Mouse (Mus musculus) spleen, adult 12 weeks (tissue): ENCODE measurements around the gene Homer2.

Source experiments
- DNase-seq: peaks from one replicate; pipeline ENCODE4 v3.0.0; 2022; ENCODE audit warnings: low spot score

Homer2 gene

GRCm38 (mm10) chr7:81652296-81652695 is 55.0 kb downstream of the Homer2 start:
- no peak for DNase-seq

GRCm38 (mm10) chr7:81651284-81651683 is 56.0 kb downstream of the Homer2 start:
- DNase-seq, result no peak

- DNase-seq, result no peak
These were observed 58.1 kb downstream of the Homer2 start for GRCm38 (mm10) chr7:81649270-81649669.

GRCm38 (mm10) chr7:81647959-81648358 is 59.4 kb downstream of the Homer2 start:
- no peak for DNase-seq

DNA sequence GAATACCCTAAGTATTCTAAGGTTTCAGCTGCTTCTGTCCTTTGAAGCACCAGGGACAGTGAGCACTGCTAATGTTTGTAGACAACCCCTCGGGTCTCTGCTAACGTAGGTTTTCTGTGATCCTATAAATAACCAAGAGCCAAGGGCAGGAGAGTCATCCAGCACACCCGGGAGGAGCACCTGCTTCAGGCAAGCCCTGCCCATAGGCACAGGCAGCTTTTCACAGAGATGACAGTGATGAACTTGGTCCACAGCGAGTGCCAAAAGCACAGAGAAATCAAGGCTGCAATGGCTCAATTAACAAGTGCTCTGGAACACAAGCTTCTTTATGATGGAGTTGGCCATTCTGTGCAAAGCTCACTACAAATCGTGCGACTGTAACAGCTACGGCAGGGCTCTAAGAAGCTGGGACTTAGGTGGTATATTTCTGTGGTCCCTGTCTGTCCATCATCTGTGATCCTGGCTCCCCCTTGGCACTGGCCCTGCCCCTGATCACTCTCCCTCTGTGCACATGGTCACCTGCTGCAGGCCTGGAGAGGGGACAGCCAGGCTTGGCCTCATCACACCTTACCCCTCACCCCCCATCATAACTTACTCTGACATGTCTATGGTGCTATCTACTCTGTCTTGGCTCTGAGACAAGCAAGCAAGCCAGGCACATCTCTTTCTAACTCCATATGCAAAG is 62.6 kb downstream of the Homer2 start:
- no peak for DNase-seq

DNA sequence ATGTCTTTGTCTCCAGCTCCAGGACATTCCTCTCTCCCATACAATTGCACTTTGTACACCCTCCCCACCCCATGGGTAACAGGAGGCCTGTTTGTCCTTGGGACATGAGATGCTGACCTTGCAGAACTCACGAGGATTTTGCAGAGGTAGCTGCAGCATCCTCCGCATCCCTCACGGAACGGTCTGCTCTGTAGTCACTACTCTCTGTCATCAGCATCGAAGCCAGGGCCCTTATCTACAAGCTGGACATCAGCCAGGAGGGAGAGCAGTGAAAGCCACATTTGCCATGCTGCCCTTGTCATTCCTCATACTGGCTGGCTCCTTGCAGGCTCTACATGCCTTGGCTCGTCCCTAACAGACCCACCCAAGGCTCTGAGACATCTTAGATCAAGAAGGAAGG is 66.2 kb downstream of the Homer2 start:
- DNase-seq, result no peak

GRCm38 (mm10) chr7:81632586-81632985 is 74.7 kb downstream of the Homer2 start:
- no peak for DNase-seq

- DNase-seq, result no peak
These were observed 76.1 kb downstream of the Homer2 start for GRCm38 (mm10) chr7:81631261-81631660.

DNA sequence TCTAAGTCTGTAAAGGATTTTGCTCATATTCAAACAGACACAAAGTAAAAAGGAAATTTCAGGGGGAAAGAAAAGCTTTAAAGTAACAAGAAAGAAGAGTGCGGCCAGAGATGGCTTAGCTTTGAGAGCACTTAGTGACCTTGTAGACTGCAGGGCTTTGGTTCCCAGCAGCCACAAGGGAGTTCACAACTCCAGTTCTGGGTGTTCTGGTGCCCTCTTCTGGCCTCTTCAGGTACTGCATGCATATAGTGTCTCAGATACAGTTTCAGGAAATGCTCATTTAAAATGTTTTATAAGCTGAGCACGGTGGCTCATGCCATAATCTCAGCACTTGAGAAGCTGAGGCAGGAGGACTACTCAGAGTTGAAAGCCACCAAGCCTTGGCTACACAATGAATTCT is 80.9 kb downstream of the Homer2 start:
- DNase-seq, result no peak

GRCm38 (mm10) chr7:81623767-81624166 is 83.6 kb downstream of the Homer2 start:
- no peak for DNase-seq

GRCm38 (mm10) chr7:81622793-81623192 is 84.5 kb downstream of the Homer2 start:
- DNase-seq, result no peak

DNA sequence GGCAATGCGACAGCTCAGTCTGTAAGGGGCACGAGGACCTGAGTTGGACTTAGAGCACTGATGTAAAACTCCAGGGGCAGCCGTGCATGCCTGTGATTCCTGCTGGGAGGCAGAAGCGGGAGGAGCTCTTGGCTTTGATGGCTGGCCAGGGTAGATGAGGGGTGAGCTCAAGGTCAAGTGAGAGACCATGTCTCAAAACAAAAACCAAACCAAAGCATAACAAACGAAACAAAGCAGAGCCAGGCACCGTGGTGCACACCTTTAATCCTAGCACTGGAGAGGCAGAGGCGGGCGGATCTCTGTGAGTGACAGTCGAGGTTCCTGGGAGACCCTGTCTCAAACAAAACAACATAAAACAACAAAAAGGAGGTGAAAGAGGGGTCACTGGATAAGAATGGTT is 92.3 kb downstream of the Homer2 start:
- no peak for DNase-seq

GRCm38 (mm10) chr7:81612856-81613635 is 94.3 kb downstream of the Homer2 start:
- no peak for DNase-seq

- no peak for DNase-seq
These were observed 97.2 kb downstream of the Homer2 start for GRCm38 (mm10) chr7:81610125-81610524.

GRCm38 (mm10) chr7:81606452-81606851 is 100.9 kb downstream of the Homer2 start:
- no peak for DNase-seq

DNA sequence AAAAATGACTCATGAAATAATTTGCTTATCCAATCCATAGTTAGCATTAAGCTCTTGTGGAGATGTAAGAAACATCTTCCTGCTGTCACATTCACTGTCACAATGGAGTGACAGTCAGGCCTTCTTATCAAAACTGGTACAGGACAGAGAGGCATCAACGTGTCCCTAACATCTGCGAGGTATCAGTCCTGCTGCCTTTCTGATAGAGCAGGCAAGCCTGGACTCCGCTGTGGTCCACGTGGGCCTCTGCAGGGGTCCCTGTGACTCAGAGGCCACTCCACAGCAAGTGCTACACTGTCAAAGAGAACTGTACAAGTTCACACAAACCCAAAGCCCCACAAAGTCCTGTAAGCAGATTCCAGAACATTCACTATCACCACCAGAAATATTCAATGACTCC is 101.8 kb downstream of the Homer2 start:
- DNase-seq, result no peak

GRCm38 (mm10) chr7:81604991-81605390 is 102.3 kb downstream of the Homer2 start:
- no peak for DNase-seq

- DNase-seq, result no peak
These were observed 107.7 kb downstream of the Homer2 start for GRCm38 (mm10) chr7:81599379-81600280.

- no peak for DNase-seq
These were observed 109.7 kb downstream of the Homer2 start for GRCm38 (mm10) chr7:81597660-81598059.

GRCm38 (mm10) chr7:81596086-81596485 is 111.2 kb downstream of the Homer2 start:
- DNase-seq, result no peak

GRCm38 (mm10) chr7:81595056-81595455 is 112.3 kb downstream of the Homer2 start:
- DNase-seq, result no peak

DNA sequence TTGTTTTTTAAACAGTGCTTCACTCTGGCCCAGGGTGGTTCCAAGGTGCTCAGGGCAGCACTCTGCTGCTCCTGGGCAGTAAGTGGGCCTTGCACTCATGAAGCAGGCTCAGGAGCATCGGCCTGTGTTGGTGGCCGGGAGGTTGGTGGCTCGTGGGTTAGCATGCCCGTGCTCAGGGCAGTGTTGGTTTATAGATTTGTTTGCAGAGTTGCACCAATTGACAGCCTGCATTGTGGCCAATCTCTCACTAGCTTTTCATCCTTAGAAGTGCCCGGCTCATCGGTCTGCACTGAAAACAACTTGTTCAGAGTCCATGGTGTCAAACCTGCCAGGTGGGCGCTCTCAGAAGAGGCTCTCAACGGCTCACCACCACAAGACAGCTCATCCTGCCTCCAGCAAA is 113.9 kb downstream of the Homer2 start:
- DNase-seq, result no peak

DNA sequence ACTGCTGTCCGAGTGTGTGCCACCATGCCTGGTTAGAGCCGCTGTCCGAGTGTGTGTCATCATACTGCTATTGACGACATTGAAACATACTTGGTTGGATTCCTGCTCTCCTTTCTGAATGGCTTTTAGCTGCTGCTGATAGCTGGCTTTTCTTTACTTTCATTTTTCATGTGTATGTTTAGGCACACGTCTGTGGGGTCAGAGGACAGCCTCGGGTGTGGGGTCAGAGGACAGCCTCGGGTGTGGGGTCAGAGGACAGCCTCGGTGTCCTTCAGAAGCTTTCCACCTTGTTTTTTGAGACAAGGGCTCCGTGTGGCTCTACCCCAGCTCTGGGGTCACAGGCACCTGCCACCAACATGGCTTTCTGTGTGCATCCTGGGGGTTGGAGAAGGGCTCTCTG is 114.6 kb downstream of the Homer2 start:
- no peak for DNase-seq
